Mouse (Mus musculus) olfactory bulb, adult 2 months (tissue): ENCODE measurements around the gene Glis3. TPM values are rescaled to one million over a fixed set of nuclear protein-coding genes. Genes with fewer than 3 reads are reported as not detected.
A peak's percentile ranks its signal among the peaks of the same experiment; 100 is the strongest.

Experiments used
- H3K27ac ChIP-seq: fragments of 200-500 bp; 2 replicates; pipeline ENCODE4 v1.5.1; 2012; ENCODE audit warnings: low read depth, low read length; ENCODE audit not compliant: insufficient read depth
- H3K4me1 ChIP-seq: fragments of 200-500 bp; 2 replicates; pipeline ENCODE4 v1.6.1; 2012; ENCODE audit warnings: low read length; ENCODE audit not compliant: control insufficient read depth, insufficient read depth
- H3K4me3 ChIP-seq: fragments of 200-500 bp; 2 replicates; pipeline ENCODE4 v1.5.1; 2012; ENCODE audit warnings: mild to moderate bottlenecking, low read depth, low read length, moderate library complexity; ENCODE audit not compliant: insufficient read depth
- CTCF ChIP-seq: fragments of 200-500 bp; IDR thresholded peaks from 2 replicates; pipeline ENCODE4 v1.5.1; 2012; ENCODE audit warnings: low read depth, mild to moderate bottlenecking, low read length, moderate library complexity; ENCODE audit not compliant: insufficient read depth
- POLR2A ChIP-seq: fragments of 200-500 bp; IDR thresholded peaks from 2 replicates; pipeline ENCODE4 v1.6.1; 2012; ENCODE audit warnings: mild to moderate bottlenecking, low read depth, low read length, moderate library complexity; ENCODE audit not compliant: insufficient read depth
- WGBS: fragments of 180-500 bp; shearing (Covaris S2); methylation state at CpG from one replicate; pipeline ENCODE4 v1.1.7; 2018; 5-methylcytosine and 5-hydroxymethylcytosine counted together
- polyA plus RNA-seq: library from polyadenylated mRNA; stranded (reverse); fragments of >200 nt; gene quantifications from 2 replicates; pipeline ENCODE4 v1.2.4, GENCODE M21; 2012; ENCODE audit warnings: low replicate concordance; ENCODE audit not compliant: missing spikeins, insufficient read depth, insufficient read length

Glis3 gene
- polyA plus RNA-seq, result not detected in 2 replicates

DNA sequence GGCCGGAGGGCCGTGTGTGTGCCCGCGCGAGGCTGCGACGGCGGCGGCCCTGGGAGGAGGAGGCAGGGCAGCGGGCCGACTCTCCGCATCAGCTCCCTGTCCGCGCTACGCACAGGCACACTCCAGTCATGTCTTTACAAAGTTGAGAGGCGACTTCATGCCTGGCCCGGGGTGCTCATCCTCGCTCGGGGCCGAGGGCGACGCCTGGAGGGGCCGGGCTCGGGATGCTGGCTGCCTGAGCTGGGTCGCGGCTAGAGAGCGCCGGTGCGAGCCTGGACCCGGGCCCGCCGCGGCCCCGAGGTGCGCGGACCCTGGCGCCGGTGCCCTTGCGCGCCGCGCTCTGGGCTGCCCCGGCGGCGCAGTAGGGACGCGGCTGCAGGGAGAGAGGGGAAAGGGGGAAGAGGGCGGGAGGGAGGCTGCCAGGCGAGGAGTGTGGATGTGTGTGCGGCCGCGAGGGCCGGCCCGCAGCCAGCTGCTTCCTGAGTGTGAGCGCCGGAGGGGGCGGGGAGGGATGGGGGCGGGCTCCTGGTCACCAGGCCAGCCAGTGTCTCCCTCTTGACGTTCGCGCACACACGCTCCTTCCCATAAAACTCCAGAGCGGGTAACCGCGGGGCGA, at the start of gene Glis3:
Gene Glis3, minus strand, starts transcription at position 302 of the 616 bp plus-strand sequence.
- no peak for TF ChIP-seq CTCF
- no peak for TF ChIP-seq POLR2A
- 1% methylated on average over 64 of the region's 66 CpGs for WGBS

DNA sequence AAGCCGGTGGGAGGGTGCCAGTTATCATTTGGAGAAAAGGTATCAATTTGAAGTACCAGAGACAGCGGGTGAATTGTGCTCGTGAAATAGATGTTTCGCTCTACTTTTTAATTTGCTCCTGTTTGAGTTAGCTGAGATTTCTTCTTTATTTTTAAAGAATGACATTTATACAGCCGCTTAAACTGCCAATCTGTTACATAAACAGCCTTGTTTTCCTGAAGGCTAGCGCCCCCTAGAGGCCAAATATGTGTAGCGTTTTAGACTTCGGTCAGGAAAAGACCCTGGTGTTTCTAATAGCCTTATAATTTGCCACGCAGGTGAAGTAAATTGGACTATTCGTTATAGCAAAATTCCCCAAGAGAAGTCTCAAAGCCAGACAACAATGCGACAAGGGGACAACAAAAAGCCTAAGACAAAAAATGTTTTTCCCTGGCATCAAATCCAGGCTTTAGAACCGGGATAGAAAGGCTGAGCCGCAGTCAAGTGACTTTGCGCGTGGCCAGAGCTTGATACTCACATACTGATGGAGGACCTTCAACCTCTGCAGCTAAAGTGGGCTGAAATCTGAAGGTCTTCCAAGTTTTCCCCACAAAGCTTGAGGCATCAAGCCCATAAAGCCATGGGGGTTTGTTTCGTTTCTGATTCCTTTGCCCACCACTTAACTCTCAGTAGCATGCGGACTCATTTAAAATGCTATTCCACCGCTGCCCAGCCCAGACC, 46.4 kb upstream of the Glis3 start:
- TF ChIP-seq CTCF, result no peak
- TF ChIP-seq POLR2A, result no peak
- H3K27ac ChIP-seq, result no peak overlapping the region
- 46% methylated on average over 18 of the region's 18 CpGs for WGBS
- no peak overlapping the region for H3K4me3 ChIP-seq
- H3K4me1 ChIP-seq, result no peaks in the 10 kb centered on the region

More for the DNA sequence above, at the start of gene Glis3:
- Histone ChIP-seq H3K4me3 (peak within 1 kb of the TSS; percentile 55), H3K4me1 (peaks cover 22% of the 10 kb centered on the region), H3K27ac (no peak within 1 kb of the TSS)

DNA sequence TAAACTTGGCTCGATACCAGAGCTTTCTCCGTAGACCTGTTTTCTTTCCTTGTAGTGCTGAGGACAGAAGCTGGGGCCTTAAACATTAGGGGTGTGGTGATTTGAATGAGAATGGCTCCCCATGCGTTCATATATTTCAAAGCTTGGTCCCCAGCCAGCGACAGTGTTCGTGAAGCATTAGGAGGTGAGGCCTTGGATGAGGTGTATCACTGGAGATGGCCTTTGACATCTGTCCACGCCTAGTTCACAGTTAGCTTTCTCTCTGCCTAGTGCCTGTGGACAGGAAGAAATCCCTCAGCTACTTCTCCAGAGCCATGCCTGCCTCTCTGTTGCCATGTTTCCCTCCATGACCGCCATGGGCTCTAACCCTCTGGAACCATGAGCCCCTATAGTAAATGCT, 44.8 kb upstream of the Glis3 start:
- WGBS, result 85% methylated on average over 7 of the region's 7 CpGs
- Histone ChIP-seq H3K4me3 (no peak overlapping the region), H3K4me1 (no peaks in the 10 kb centered on the region), H3K27ac (no peak overlapping the region)
- TF ChIP-seq POLR2A (no peak), CTCF (no peak)

DNA sequence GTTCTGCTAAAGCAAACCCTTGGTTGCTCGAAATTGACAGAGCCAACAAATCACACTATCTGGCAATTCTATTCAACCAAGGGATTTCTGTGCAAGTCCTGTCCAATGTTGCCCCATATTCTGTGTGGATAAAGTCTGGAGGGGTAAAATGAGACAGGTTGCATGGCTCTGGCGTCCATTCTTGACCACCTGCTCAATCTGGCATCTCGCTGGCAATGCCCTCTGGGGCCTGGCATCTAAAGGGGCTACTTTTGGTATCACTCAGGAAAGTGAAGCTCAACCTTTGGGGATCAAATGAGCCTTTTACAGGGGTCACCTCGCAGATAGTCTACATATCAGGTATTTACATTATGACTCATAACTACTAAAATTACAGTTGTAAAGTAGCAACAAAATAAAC, 42.7 kb upstream of the Glis3 start:
- 95% methylated on average over 4 of the region's 4 CpGs for WGBS
- Histone ChIP-seq H3K27ac (no peak overlapping the region), H3K4me1 (no peaks in the 10 kb centered on the region), H3K4me3 (no peak overlapping the region)
- TF ChIP-seq CTCF (no peak), POLR2A (no peak)

DNA sequence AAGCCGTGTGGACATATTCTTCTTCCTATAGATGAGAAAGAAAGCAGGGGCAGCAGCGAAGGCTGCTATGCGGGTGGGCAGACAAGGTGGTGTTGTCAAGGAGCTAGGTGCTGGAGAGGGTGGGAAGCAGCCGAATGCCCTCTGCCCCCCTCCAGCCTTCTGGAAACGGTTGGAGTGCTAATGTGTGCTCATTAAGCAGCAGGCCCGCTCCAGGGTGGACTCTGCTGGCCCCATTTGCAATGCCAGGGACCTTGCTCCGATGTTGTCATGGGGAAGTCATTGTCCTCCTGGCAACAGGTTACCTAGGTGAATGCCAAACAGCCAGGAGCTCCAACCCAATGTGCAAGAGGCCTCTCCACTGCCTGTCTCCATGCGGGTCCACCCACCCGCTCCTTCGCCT, 42.0 kb upstream of the Glis3 start:
- no peak overlapping the region for H3K27ac ChIP-seq
- H3K4me3 ChIP-seq, result no peak overlapping the region
- H3K4me1 ChIP-seq, result no peaks in the 10 kb centered on the region
- 79% methylated on average over 10 of the region's 10 CpGs for WGBS
- TF ChIP-seq POLR2A, result no peak

DNA sequence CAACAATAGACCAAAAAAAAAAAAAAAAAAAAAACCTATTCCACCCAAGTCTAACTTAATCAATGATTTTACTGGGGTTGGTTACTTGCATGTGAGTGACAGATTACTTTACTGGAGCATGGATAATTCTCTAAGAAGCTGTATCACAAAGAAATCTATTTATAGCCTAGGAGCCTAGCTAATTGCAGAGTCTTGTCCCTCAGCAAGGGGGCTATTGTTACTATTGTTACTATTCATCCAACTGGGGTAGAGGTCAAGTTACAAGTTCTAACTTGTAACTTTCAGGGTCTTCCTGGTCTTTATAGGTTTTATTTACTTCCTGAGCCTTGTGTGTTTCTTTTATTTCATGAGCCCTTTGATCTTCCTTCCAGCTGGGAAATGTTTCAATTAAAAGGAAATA, 40.1 kb upstream of the Glis3 start:
- TF ChIP-seq POLR2A (no peak), CTCF (no peak)
- Histone ChIP-seq H3K4me3 (no peak overlapping the region), H3K27ac (no peak overlapping the region), H3K4me1 (no peaks in the 10 kb centered on the region)

DNA sequence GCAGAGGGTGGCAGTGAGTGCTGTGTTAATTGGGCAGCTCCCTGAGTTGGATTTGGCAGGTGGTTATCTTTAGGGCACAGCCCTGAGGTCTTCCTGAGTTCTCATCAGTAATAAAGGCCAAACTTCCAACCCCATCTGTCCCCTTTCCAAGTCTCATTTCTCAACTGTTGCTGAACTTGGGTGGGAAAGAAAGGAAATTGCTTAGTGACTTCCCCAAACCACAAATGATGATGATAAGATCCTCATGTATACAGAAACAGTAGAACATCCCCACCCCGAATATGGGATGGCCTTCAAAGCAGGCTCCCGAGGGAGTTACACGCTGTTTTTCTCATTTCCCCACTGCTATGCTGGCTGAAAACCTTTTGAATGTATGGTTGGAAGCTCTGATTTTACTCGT, 34.8 kb upstream of the Glis3 start:
- H3K27ac ChIP-seq, result no peak overlapping the region
- TF ChIP-seq CTCF (no peak), POLR2A (no peak)
- H3K4me3 ChIP-seq, result no peak overlapping the region
- 92% methylated on average over 4 of the region's 4 CpGs for WGBS
- H3K4me1 ChIP-seq, result no peaks in the 10 kb centered on the region

DNA sequence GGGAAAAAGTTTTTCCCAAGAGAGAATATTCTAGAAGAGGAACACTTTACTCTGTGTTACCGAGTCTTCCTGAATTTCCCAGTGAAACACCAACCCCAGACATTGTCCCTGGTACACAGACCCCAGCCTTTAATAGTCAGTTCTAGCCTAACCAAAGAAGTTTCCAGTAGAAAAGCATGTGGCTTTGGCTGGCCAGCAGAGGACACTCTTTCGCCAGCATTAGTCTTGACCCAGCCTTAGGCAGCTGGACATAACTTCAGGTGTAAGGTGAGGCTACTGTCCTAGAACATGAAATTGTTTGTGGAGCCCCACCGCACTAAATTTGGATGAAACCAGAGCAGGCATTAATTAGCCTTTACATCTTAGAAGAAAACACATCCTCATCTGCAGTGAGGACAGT, 17.8 kb upstream of the Glis3 start:
- Histone ChIP-seq H3K4me3 (no peak overlapping the region), H3K27ac (no peak overlapping the region), H3K4me1 (no peaks in the 10 kb centered on the region)
- WGBS, result 72% methylated on average over 3 of the region's 3 CpGs
- no peak for TF ChIP-seq POLR2A
- no peak for TF ChIP-seq CTCF

DNA sequence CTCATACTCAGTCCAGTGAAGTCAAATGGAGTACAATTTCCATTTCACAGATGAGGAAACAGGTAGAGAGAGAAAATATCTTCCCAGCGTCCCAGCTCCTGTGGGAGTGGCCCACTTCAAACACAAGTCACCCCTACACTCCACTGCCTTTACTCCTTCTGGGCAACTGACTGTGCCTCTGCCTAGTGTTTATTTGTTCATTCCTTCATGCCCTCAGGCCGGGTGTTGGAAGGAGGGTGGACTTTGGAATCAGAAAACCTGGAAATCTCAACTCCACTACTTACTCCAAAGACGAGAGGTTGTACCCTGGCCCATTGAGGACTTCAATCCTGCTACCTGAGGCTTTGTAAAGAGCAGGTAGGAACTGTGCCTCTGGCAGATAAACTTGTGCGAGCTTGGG, 6.5 kb upstream of the Glis3 start:
- WGBS, result 90% methylated on average over 4 of the region's 4 CpGs
- Histone ChIP-seq H3K27ac (no peak overlapping the region), H3K4me3 (no peak overlapping the region), H3K4me1 (no peaks in the 10 kb centered on the region)
- TF ChIP-seq CTCF, result no peak
